Mouse (Mus musculus) hindbrain, embryonic 14.5 days (tissue): ENCODE results near the gene Tat. TPM values are rescaled to one million over a fixed set of nuclear protein-coding genes. Genes with fewer than 3 reads are reported as not detected.
"Not testable (repeated sequence)": the region's sequence is repeated elsewhere in the genome, so short reads cannot be mapped to it uniquely, and the experiment has no call there.

Experiments
- ATAC-seq: fragments of 200-750 bp; cut with Nextera tagmentation; 2 replicates; pipeline ENCODE4 v1.8.0; 2017; ENCODE audit warnings: moderate number of reproducible peaks, mild to moderate bottlenecking, moderate TSS enrichment, moderate library complexity; ENCODE audit not compliant: low FRiP score
- DNase-seq: peaks from one replicate; pipeline ENCODE4 v3.0.0-alpha.2; 2015; ENCODE audit warnings: low spot score
- H3K27ac ChIP-seq: fragments of 300-500 bp; sonication (generic); 2 replicates; pipeline ENCODE4 v1.5.1; 2014; ENCODE audit warnings: mild to moderate bottlenecking, moderate library complexity
- H3K27me3 ChIP-seq: fragments of 300-500 bp; sonication (generic); 2 replicates; pipeline ENCODE4 v1.6.1; 2014; ENCODE audit warnings: mild to moderate bottlenecking, low read length, mixed read lengths; ENCODE audit not compliant: control insufficient read depth, insufficient read depth
- H3K36me3 ChIP-seq: fragments of 300-500 bp; sonication (generic); replicated peaks from 2 replicates; pipeline ENCODE4 v1.6.1; 2014; ENCODE audit not compliant: control insufficient read depth, insufficient read depth
- H3K4me1 ChIP-seq: fragments of 300-500 bp; sonication (generic); replicated peaks from 2 replicates; pipeline ENCODE4 v1.6.1; 2014; ENCODE audit warnings: antibody characterized with exemption, low read length, mixed read lengths; ENCODE audit not compliant: control insufficient read depth, insufficient read depth
- H3K4me2 ChIP-seq: fragments of 300-500 bp; sonication (generic); replicated peaks from 2 replicates; pipeline ENCODE4 v1.6.1; 2014; ENCODE audit warnings: mild to moderate bottlenecking, moderate library complexity
- H3K4me3 ChIP-seq: fragments of 300-500 bp; sonication (generic); replicated peaks from 2 replicates; pipeline ENCODE4 v1.5.1; 2014; ENCODE audit warnings: mild to moderate bottlenecking, low read length
- H3K9ac ChIP-seq: fragments of 300-500 bp; sonication (generic); 2 replicates; pipeline ENCODE4 v1.6.1; 2014
- H3K9me3 ChIP-seq: fragments of 300-500 bp; sonication (generic); 2 replicates; pipeline ENCODE4 v1.6.1; 2016; ENCODE audit warnings: low read length; ENCODE audit not compliant: control insufficient read depth
- WGBS: fragments of 180-500 bp; shearing (Covaris S2); extraction: QIAGEN DNeasy Blood & Tissue Kit; methylation state at CpG from one replicate; pipeline ENCODE4 v1.1.7; 2014; 5-methylcytosine and 5-hydroxymethylcytosine counted together
- polyA plus RNA-seq: library from polyadenylated mRNA; unstranded; fragments of >200 nt; fragmentation: Nextera tagmentation; extraction: Ambion mirVana; gene quantifications from 2 replicates; pipeline ENCODE4 v1.2.1, GENCODE M21; 2014

The Tat gene
- polyA plus RNA-seq, 1 experiment from 2014 or later, result not detected

DNA sequence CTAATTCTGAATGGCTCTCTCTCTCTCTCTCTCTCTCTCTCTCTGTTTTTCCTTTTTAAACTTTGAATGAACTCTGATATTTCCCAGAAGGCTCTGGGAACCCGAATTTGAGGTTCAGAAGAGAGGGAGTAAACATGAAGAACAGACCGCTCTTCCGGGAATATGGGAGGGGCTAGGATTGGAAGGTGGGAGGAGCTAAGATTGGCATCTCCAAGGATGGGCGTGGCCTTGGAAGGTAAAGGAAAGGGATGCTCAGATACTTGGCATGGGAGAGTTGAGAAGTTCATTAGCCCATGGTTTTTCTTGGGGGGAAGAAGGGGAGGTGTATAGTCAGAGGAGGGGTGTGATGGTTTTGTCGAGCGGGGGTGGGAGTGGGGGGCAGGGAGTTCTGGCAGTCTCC lies 31.8 kb downstream of the Tat start:
- no peak overlapping the region for H3K9ac ChIP-seq
- WGBS, result 57% methylated on average over 6 of the region's 6 CpGs
- no peaks in the 10 kb centered on the region for H3K36me3 ChIP-seq

GRCm38 (mm10) chr8:110022768-110023344 lies 32.6 kb downstream of the Tat start:
- H3K27me3 ChIP-seq, result no peaks in the 10 kb centered on the region
- no peaks in the 10 kb centered on the region for H3K4me1 ChIP-seq
- 93% methylated on average over 10 of the region's 10 CpGs for WGBS
- no peak overlapping the region for H3K4me3 ChIP-seq
- no peak overlapping the region for H3K9ac ChIP-seq
- H3K9me3 ChIP-seq, result no peaks in the 10 kb centered on the region
- ATAC-seq, result no peak
- no peak for DNase-seq
- H3K27ac ChIP-seq, result no peak overlapping the region
- H3K36me3 ChIP-seq, result no peaks in the 10 kb centered on the region
- no peak overlapping the region for H3K4me2 ChIP-seq

More for the DNA sequence above, 31.8 kb downstream of the Tat start:
- Histone ChIP-seq H3K27ac (no peak overlapping the region), H3K4me2 (no peak overlapping the region), H3K27me3 (no peaks in the 10 kb centered on the region), H3K4me3 (no peak overlapping the region), H3K9me3 (no peaks in the 10 kb centered on the region), H3K4me1 (no peaks in the 10 kb centered on the region)
- DNase-seq (no peak), ATAC-seq (no peak)

DNA sequence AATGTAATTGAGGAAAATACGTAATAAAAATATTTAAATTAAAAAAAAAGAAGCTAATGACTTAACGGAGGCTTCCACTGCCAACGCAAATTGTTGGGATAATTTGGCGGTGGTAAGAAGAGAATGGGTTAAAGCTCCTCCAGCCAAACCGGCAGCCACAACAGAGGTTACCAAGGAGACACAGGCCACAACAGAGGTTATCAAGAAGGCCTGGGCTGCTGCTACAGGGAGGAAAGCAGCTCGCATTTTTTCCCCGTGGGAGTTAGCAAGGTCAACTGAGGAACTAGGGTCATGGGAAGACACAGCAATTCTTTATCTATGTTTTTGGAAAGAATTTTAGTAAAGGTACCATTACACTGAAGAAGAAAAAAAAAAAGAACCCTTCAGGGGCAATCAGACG lies 43.5 kb downstream of the Tat start:
- DNase-seq, H3K4me1 ChIP-seq, H3K27me3 ChIP-seq, H3K27ac ChIP-seq, H3K4me2 ChIP-seq, H3K4me3 ChIP-seq, H3K36me3 ChIP-seq, H3K9ac ChIP-seq, ATAC-seq, H3K9me3 ChIP-seq: not testable (repeated sequence)
- 34% methylated on average over 8 of the region's 8 CpGs for WGBS

- Histone ChIP-seq H3K27ac (no peak overlapping the region), H3K4me1 (no peaks in the 10 kb centered on the region), H3K9me3 (no peaks in the 10 kb centered on the region), H3K36me3 (no peaks in the 10 kb centered on the region), H3K4me3 (no peak overlapping the region), H3K4me2 (no peak overlapping the region), H3K27me3 (no peaks in the 10 kb centered on the region), H3K9ac (no peak overlapping the region)
- ATAC-seq (no peak), DNase-seq (no peak)
- WGBS, result 53% methylated on average over 4 of the region's 4 CpGs
Observed at GRCm38 (mm10) chr8:110034331-110034730, 44.1 kb downstream of the Tat start.

GRCm38 (mm10) chr8:110036156-110036555 lies 45.9 kb downstream of the Tat start:
- H3K9me3 ChIP-seq, result no peaks in the 10 kb centered on the region
- no peak overlapping the region for H3K27ac ChIP-seq
- 67% methylated on average over 2 of the region's 2 CpGs for whole genome bisulfite sequencing
- ATAC-seq, result no peak
- H3K4me1 ChIP-seq, result no peaks in the 10 kb centered on the region
- DNase-seq, result no peak
- H3K4me3 ChIP-seq, result no peak overlapping the region
- no peaks in the 10 kb centered on the region for H3K36me3 ChIP-seq
- no peak overlapping the region for H3K9ac ChIP-seq
- no peaks in the 10 kb centered on the region for H3K27me3 ChIP-seq
- no peak overlapping the region for H3K4me2 ChIP-seq

DNA sequence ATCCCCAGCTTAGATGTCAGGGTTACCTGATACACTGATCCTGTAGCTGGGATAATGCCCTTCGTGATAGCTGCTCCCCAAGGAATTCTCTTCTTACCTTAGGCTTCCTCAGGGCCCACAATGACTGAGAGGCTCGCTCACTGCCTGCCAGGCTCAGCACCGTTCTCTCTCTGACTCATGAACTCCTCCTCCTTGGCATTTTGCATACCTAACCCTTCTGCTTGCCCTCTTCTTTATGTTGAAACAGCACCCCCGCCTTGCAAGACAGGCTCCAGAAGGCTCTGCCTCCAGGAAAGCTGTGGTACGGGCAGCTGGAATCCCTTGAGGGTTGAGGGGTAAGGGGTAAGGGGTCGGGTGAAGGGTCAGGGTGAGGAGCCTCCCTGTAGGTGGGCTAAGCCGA lies 49.0 kb downstream of the Tat start:
- WGBS, result 41% methylated on average over 7 of the region's 7 CpGs
- no peak overlapping the region for H3K4me3 ChIP-seq
- no peak overlapping the region for H3K4me2 ChIP-seq
- H3K9ac ChIP-seq, result no peak overlapping the region
- no peaks in the 10 kb centered on the region for H3K9me3 ChIP-seq
- DNase-seq (no peak), ATAC-seq (no peak)
- H3K27me3 ChIP-seq, result no peaks in the 10 kb centered on the region
- no peaks in the 10 kb centered on the region for H3K4me1 ChIP-seq
- H3K27ac ChIP-seq, result no peak overlapping the region
- no peaks in the 10 kb centered on the region for H3K36me3 ChIP-seq

DNA sequence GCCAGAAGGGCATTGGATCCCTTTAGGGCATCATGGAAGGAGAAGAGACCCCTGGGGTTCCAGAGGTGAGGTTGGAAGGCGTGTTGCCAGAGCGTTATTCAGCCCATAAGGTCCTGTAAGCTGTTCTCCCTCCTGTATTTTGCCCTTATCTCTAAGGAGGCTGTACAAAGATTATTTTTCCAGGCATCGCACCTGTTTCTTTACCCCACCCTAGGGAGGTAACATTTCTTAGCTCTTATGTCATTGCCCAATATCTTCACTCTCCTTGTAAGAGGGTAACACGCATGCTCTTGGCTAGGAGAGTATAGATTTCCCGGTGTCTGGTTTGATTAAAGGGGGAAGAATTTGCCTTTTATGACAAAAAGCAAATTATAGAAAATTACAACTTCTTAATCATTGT lies 49.4 kb downstream of the Tat start, which contains the start of gene Chst4:
Chst4 (minus strand) TSS at position 82 of the 400 bp plus-strand sequence.
- H3K36me3 ChIP-seq, result no peaks in the 10 kb centered on the region
- WGBS, result 77% methylated on average over 5 of the region's 5 CpGs
- H3K27ac ChIP-seq, result no peak within 1 kb of the TSS
- DNase-seq (no peak), ATAC-seq (no peak)
- no peak within 1 kb of the TSS for H3K4me3 ChIP-seq
- no peaks in the 10 kb centered on the region for H3K4me1 ChIP-seq
- no peaks in the 10 kb centered on the region for H3K27me3 ChIP-seq
- H3K4me2 ChIP-seq, result no peak within 1 kb of the TSS
- no peaks in the 10 kb centered on the region for H3K9me3 ChIP-seq
- H3K9ac ChIP-seq, result no peak within 1 kb of the TSS

GRCm38 (mm10) chr8:110040509-110040908 lies 50.3 kb downstream of the Tat start:
- H3K4me1 ChIP-seq, result no peaks in the 10 kb centered on the region
- H3K9me3 ChIP-seq, result no peaks in the 10 kb centered on the region
- H3K27ac ChIP-seq, result no peak overlapping the region
- H3K9ac ChIP-seq, result no peak overlapping the region
- H3K4me2 ChIP-seq, result no peak overlapping the region
- DNase-seq, result no peak
- no peaks in the 10 kb centered on the region for H3K36me3 ChIP-seq
- 89% methylated on average over 4 of the region's 4 CpGs for WGBS
- no peaks in the 10 kb centered on the region for H3K27me3 ChIP-seq
- no peak for ATAC-seq
- no peak overlapping the region for H3K4me3 ChIP-seq
